8 mouse cellular contexts compared by ENCODE assay signal in the genomic region with DNA sequence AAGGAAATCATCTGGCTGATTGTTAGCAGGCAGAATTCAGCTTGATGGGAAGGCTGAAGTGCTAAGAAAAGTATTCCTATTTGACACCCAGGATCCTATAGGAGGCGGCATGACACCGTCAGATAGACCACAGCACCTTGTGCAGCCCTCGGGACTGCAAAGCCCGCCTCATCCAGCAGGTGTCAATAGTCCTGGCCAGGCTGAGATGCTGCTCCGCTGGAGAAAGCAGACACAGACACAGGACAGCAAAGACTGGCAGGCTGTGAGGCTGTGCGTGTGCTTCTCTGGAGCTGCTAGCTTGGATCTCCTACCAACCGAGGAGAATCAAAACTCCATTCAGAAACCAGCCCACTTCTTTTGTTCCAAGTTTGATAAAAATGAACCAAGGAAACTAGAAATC.
DNase-seq lines count a peak whose midpoint lies in the region; ATAC-seq and TF ChIP-seq lines count a peak whose summit lies in the region.

No protein-coding gene starts in this region.

- 3% methylated on average over 7 of the region's 7 CpGs for WGBS in hindbrain, embryonic 11.5 days
- WGBS in lung, embryonic 14.5 days = 2% methylated on average over 7 of the region's 7 CpGs

- no peak; a peak in 1 of 4 replicates for TF ChIP-seq EP300 in MEL (IDR thresholded peaks at IDR 0.05; ENCODE audit: low read depth in 1 of 2, low read length in 2 of 2)

- no peak overlapping the region for H3K27ac ChIP-seq in MEL (ENCODE audit: control insufficient read depth, low read depth, low read length)
- H3K27ac ChIP-seq in hindbrain, embryonic 11.5 days (ENCODE audit: low read depth, low read length) = no peak overlapping the region
- no peak overlapping the region for H3K27ac ChIP-seq in lung, embryonic 14.5 days (ENCODE audit: low read depth)

- H3K79me2 ChIP-seq in MEL (ENCODE audit: control insufficient read depth, insufficient read depth, low read length, poor library complexity) = no peaks in the 10 kb centered on the region

- peak in 2 of 3 experiments; percentile 98 to 100; a peak in 5 of 6 replicates for TF ChIP-seq CTCF in MEL (IDR thresholded peaks at IDR 0.05 in 2 of 3, conservative IDR thresholded peaks at IDR 0.05 in 1 of 3; ENCODE audit: control insufficient read depth in 1 of 3, insufficient read depth in 1 of 3, low read depth in 2 of 3, low read length in 3 of 3, poor library complexity in 1 of 3, severe bottlenecking in 1 of 3)
- peak; percentile 99 for TF ChIP-seq CTCF in lung, embryonic 14.5 days (IDR thresholded peaks at IDR 0.05; ENCODE audit: low read depth)

- no peak; the same call in none of the 2 replicates for TF ChIP-seq RAD21 in MEL (IDR thresholded peaks at IDR 0.05; ENCODE audit: low read depth, low read length)

- H3K9ac ChIP-seq in MEL (ENCODE audit: control insufficient read depth, low read depth, low read length, poor library complexity, severe bottlenecking) = peak overlapping the region; percentile 6; the same call in 1 of the 2 replicates
- H3K9ac ChIP-seq in hindbrain, embryonic 11.5 days (ENCODE audit: low read depth, low read length) = no peak overlapping the region
- no peak overlapping the region for H3K9ac ChIP-seq in lung, embryonic 14.5 days

- peak overlapping the region in 1 of 2 experiments; percentile 4; a peak in 2 of 4 replicates for H3K4me3 ChIP-seq in MEL (ENCODE audit: control insufficient read depth in 1 of 2, insufficient read depth in 1 of 2, low read depth in 2 of 2, low read length in 2 of 2)
- no peak overlapping the region for H3K4me3 ChIP-seq in hindbrain, embryonic 11.5 days (ENCODE audit: low read depth, low read length)
- H3K4me3 ChIP-seq in lung, embryonic 14.5 days (ENCODE audit: low read depth, low read length) = no peak overlapping the region

- H3K4me2 ChIP-seq in hindbrain, embryonic 11.5 days (replicated peaks; ENCODE audit: low read depth, low read length) = no peak overlapping the region
- H3K4me2 ChIP-seq in lung, embryonic 14.5 days = no peak overlapping the region

- no peaks in the 10 kb centered on the region for H3K9me3 ChIP-seq in MEL (replicated peaks; ENCODE audit: insufficient read depth, low read length)
- H3K9me3 ChIP-seq in hindbrain, embryonic 11.5 days (ENCODE audit: control insufficient read depth, low read length) = no peaks in the 10 kb centered on the region
- no peaks in the 10 kb centered on the region for H3K9me3 ChIP-seq in lung, embryonic 14.5 days (ENCODE audit: low read depth, low read length)

- H3K27me3 ChIP-seq in MEL (ENCODE audit: control insufficient read depth in 1 of 2, insufficient read depth in 2 of 2, low read length in 2 of 2) = no peaks in the 10 kb centered on the region
- H3K27me3 ChIP-seq in hindbrain, embryonic 11.5 days (ENCODE audit: control insufficient read depth, insufficient read depth, low read length) = peaks cover 24% of the 10 kb centered on the region
- H3K27me3 ChIP-seq in lung, embryonic 14.5 days (ENCODE audit: insufficient read depth, low read length) = no peaks in the 10 kb centered on the region

- H3K4me1 ChIP-seq in MEL (ENCODE audit: control insufficient read depth in 1 of 2, insufficient read depth in 2 of 2, low read length in 2 of 2) = peaks cover 0 to 8% of the 10 kb centered on the region in 2 experiments; a peak in 3 of 4 replicates
- no peaks in the 10 kb centered on the region for H3K4me1 ChIP-seq in hindbrain, embryonic 11.5 days (replicated peaks; ENCODE audit: control insufficient read depth, insufficient read depth, low read length)
- no peaks in the 10 kb centered on the region for H3K4me1 ChIP-seq in lung, embryonic 14.5 days (ENCODE audit: insufficient read depth)

- no peak for TF ChIP-seq POLR2A in MEL (IDR thresholded peaks at IDR 0.05; ENCODE audit: control insufficient read depth in 1 of 2, insufficient read depth in 1 of 2, low read depth in 1 of 2, low read length in 2 of 2, poor library complexity in 1 of 2)

- no peaks in the 10 kb centered on the region for H3K36me3 ChIP-seq in MEL (ENCODE audit: control insufficient read depth in 1 of 2, insufficient read depth in 2 of 2, low read length in 2 of 2)
- H3K36me3 ChIP-seq in hindbrain, embryonic 11.5 days (ENCODE audit: control insufficient read depth, insufficient read depth, low read length) = no peaks in the 10 kb centered on the region
- no peaks in the 10 kb centered on the region for H3K36me3 ChIP-seq in lung, embryonic 14.5 days (ENCODE audit: insufficient read depth)

- DNase-seq in MEL (ENCODE audit: low read depth, low spot score) = peak; percentile 96
- DNase-seq in cerebellum, adult 9-10 months = peak; percentile 90
- peak; percentile 25 to 60 for DNase-seq in frontal cortex, postnatal 10 days (ENCODE audit: low spot score in 2 of 2)
- DNase-seq in hindbrain, embryonic 11.5 days (ENCODE audit: low spot score) = peak; percentile 82
- DNase-seq in layer of hippocampus, adult 9-10 months (ENCODE audit: low spot score) = peak; percentile 31
- DNase-seq in lung, embryonic 14.5 days = peak; percentile 92
- DNase-seq in ovary, adult 18-20 months (ENCODE audit: low spot score) = peak; percentile 52
- peak; percentile 56 to 57 for DNase-seq in thymus, adult 18-20 months

- ATAC-seq in hindbrain, embryonic 11.5 days (ENCODE audit: low FRiP score) = peak; percentile 90
- peak; percentile 96 for ATAC-seq in lung, embryonic 14.5 days (ENCODE audit: insufficient read depth)

TF ChIP-seq in MEL, 35 proteins besides CTCF, POLR2A, EP300 and RAD21:
- peak; percentile 77 for TF ChIP-seq MXI1 (IDR thresholded peaks at IDR 0.05; ENCODE audit: low read depth, low read length)
- TF ChIP-seq GABPA (IDR thresholded peaks at IDR 0.05; ENCODE audit: low read depth, low read length) = no peak; the same call in 1 of the 2 replicates
- TF ChIP-seq USF1 (IDR thresholded peaks at IDR 0.05; ENCODE audit: low read depth, low read length) = no peak
- peak; percentile 16; the same call in 1 of the 2 replicates for TF ChIP-seq NELFE (IDR thresholded peaks at IDR 0.05; ENCODE audit: low read depth, low read length)
- peak; percentile 72; the same call in 1 of the 2 replicates for TF ChIP-seq MAZ (IDR thresholded peaks at IDR 0.05; ENCODE audit: low read depth, low read length)
- peak; percentile 57 for TF ChIP-seq ZNF384 (IDR thresholded peaks at IDR 0.05; ENCODE audit: low read depth, low read length)
- no peak for TF ChIP-seq CHD1 (IDR thresholded peaks at IDR 0.05; ENCODE audit: low read depth, low read length)
- TF ChIP-seq NRF1 (IDR thresholded peaks at IDR 0.05; ENCODE audit: insufficient read depth, low read depth, low read length, poor library complexity, severe bottlenecking) = peak; percentile 48; the same call in 1 of the 2 replicates
- TF ChIP-seq MAX (IDR thresholded peaks at IDR 0.05; ENCODE audit: low read length) = peak; percentile 82
- peak; percentile 100 for TF ChIP-seq SMC3 (IDR thresholded peaks at IDR 0.05; ENCODE audit: low read depth, low read length)
- TF ChIP-seq MAFK (IDR thresholded peaks at IDR 0.05; ENCODE audit: borderline replicate concordance, low read depth, low read length) = no peak
- TF ChIP-seq ZC3H11A (IDR thresholded peaks at IDR 0.05; ENCODE audit: low read depth, low read length) = peak; percentile 100
- peak; percentile 69 for TF ChIP-seq RCOR1 (IDR thresholded peaks at IDR 0.05; ENCODE audit: low read depth, low read length)
- TF ChIP-seq ETS1 (IDR thresholded peaks at IDR 0.05; ENCODE audit: low read depth, low read length) = no peak
- TF ChIP-seq JUND (IDR thresholded peaks at IDR 0.05; ENCODE audit: low read depth, low read length) = peak; percentile 61; the same call in 1 of the 2 replicates
- no peak for TF ChIP-seq ZMIZ1 (IDR thresholded peaks at IDR 0.05; ENCODE audit: low read depth, low read length)
- peak; percentile 64 for TF ChIP-seq TCF12 (IDR thresholded peaks at IDR 0.05; ENCODE audit: low read depth, low read length)
- TF ChIP-seq POLR2AphosphoS2 (IDR thresholded peaks at IDR 0.05; ENCODE audit: low read length) = no peak
- TF ChIP-seq MYB (IDR thresholded peaks at IDR 0.05; ENCODE audit: low read depth, low read length) = no peak
- peak; percentile 60; the same call in 1 of the 2 replicates for TF ChIP-seq ELF1 (IDR thresholded peaks at IDR 0.05; ENCODE audit: low read depth, low read length)
- TF ChIP-seq HCFC1 (IDR thresholded peaks at IDR 0.05; ENCODE audit: low read depth, low read length) = peak; percentile 66
- TF ChIP-seq POLR2AphosphoS5 (IDR thresholded peaks at IDR 0.05; ENCODE audit: borderline replicate concordance, low read depth, low read length) = no peak
- TF ChIP-seq MYC (IDR thresholded peaks at IDR 0.05; ENCODE audit: low read depth, low read length) = 0 out of 2 replicates have a peak, but pooled peaks have one; percentile 66
- peak; percentile 68; the same call in 1 of the 2 replicates for TF ChIP-seq BHLHE40 (IDR thresholded peaks at IDR 0.05; ENCODE audit: borderline replicate concordance, low read depth, low read length)
- TF ChIP-seq SIN3A (IDR thresholded peaks at IDR 0.05; ENCODE audit: low read length) = 0 out of 2 replicates have a peak, but pooled peaks have one; percentile 77

Comparison
In these comparisons a context has a peak if more than half of its experiments do, and no peak if none do; other contexts are left out.
1. DNase-seq: peak in every context shown above with its lines; median percentile 96 in MEL; 92 in lung, embryonic 14.5 days; 90 in cerebellum, adult 9-10 months; 82 in hindbrain, embryonic 11.5 days; 56 in thymus, adult 18-20 months; 52 in ovary, adult 18-20 months; 42 in frontal cortex, postnatal 10 days; 31 in layer of hippocampus, adult 9-10 months.